Mouse (Mus musculus) retina, postnatal 7 days (tissue): ENCODE data around the gene Msi2.

Source experiments
- DNase-seq: peaks from one replicate; pipeline ENCODE4 v3.0.0-alpha.2; 2012; ENCODE audit warnings: low read depth, low spot score

The Msi2 gene

DNA sequence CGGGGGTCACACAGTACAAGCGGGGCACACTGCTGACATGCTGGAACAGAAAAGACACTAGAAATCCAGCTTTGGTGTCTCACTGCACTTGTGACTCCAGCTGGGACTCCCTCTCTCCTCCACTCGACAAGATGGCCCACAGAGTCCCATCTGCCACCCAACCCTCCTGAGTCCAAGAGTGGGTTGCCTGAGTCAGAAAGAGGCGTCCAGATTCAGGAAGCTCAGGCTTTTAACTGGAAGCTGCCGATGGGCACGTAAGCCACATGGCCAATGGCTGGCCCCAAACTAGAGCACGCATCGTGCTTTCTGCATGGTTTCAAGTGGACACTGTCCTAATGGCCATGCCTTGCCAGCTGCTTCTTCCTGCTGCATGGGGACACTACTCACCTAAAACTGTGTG, 126.2 kb downstream of the Msi2 start:
- no peak for DNase-seq

DNA sequence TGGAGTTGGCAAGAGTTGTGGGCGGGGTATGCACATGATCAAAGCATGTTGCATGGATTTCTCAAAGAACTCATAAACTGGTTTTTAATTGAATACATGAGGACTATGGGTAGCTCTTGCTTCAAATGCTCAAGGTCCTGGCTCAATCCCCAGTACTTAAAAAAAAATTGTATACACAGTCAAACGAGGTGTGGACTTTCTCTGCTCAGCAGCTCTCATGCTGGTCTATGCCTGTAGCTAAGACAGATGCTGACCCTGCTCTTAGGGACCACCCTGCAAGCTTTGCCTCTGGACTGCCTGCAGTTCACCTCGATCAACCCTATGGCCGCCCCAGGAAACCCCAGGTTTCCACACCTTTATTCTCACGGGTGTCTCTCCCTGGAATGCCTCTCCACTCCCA, 127.7 kb downstream of the Msi2 start:
- DNase-seq: no peak

DNA sequence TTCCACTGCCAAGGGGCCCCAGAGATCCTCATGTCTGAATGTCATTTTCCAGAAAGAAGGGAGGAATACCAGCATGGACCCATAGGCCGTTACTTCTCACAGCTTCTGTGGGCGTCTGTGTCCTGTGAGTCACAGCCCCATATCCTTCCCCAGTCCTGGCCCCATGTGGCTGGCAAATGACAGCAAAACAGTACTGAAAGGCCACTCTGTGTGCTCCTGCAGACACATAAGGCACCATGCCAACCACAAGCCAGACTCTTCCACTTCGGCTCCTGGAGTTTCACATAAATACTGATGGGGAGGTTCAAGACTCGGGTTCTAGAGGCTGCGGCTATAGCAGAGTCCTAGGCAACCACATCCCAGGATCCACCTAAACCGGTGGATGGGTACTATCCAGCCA, 128.7 kb downstream of the Msi2 start:
- DNase-seq: no peak

DNA sequence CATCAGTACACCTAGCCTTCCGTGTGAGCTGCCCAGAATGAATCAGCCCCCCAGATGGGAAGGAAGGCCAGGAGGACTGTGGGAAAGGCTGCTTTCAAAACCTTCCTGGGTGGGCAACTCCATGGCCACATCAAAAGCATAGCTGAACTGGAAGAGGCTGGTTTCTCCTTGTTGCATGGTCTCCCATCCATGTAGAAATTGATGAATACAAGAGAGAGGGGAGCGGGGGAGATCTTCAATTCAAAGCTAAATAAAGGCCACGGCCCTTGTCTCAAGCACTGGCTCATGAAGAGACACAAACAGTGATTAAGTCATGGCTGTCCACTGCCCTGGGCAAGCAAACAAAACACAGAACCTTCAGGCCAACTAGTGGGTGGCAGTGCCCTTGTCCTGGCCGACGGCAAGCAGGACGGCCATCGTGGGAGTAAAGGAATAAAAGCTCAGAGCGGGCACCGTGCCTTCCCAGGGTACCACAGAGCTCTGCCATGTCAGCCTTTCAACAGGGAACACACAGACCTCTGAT, 129.6 kb downstream of the Msi2 start:
- DNase-seq: no peak

DNA sequence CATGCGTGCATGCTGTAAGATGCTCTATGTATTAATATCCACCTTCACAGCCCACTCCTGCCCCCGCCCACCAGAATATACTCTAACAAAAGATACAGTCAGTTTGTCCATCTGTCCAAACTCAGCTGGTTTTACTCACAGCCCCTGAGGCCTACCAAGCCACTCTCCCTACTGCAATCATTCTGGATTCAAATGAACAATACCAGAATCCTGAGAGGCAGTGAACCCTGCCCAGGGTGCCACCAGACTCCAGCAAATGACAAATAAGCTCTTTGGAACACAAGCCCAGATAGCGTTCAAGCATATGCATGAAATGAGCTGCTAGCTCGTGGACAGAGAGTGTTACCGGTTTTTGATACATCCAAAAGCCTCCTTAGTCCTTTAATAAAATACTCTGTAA, 130.6 kb downstream of the Msi2 start:
- no peak for DNase-seq

DNA sequence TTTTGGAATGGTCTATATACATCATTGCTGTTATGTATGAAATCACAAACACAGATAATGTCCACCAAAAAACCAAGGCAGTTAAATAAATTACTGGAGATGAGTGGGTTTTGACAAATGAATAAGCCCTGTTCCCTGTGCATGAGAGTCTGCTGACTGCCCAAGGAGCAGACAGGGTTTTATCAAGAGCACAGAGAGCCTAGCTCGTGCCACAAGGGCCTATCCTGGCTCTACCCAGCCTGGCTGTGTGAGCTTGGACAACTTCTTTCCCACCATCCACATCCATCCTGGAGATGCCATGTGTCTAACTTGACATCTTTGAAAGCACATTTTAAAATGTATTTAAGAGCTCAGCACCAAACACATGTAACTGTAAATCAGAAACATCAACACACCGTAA, 132.4 kb downstream of the Msi2 start:
- no peak for DNase-seq

DNA sequence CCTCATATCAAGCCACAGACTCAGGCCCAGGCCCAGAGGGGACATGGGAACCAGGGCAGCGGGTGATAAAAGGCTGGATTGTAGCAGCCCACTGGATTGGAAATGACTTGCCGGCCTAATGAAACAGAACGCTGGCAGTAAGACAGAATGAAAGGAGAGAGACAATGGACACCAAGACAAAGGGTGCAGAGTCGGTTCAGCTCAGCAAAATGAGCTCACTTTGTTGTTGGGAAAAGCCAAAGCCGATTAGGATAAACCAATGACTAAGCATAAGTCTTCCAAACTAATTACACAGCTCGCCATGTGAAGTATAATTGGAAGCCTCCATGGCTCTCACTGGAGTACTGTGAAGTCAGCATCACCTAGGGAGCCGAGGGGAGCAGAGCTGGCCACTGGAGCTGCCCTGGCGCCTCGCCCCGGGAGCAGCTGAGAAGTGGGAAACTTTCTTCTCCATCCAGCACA, 133.1 kb downstream of the Msi2 start:
- DNase-seq: peak; percentile 83

DNA sequence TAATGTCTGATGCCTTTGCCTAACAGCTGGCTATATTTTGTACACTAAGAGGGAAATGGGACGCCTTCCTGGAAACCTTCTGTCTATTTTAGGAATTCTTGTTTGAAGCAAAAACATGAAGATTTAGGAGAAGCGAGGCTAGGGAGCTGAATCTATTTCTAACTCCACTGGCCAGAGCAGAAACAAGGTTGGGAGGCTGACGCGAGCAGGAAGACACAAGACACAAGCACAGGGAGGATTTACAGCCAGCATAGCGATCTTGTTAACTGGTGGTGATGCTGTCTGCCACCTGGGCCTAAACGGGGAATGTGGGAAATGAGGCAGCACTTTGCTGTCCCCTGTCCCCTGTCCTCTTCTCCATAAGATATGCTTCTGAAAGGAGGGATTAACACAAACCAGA, 134.4 kb downstream of the Msi2 start:
- no peak for DNase-seq

DNA sequence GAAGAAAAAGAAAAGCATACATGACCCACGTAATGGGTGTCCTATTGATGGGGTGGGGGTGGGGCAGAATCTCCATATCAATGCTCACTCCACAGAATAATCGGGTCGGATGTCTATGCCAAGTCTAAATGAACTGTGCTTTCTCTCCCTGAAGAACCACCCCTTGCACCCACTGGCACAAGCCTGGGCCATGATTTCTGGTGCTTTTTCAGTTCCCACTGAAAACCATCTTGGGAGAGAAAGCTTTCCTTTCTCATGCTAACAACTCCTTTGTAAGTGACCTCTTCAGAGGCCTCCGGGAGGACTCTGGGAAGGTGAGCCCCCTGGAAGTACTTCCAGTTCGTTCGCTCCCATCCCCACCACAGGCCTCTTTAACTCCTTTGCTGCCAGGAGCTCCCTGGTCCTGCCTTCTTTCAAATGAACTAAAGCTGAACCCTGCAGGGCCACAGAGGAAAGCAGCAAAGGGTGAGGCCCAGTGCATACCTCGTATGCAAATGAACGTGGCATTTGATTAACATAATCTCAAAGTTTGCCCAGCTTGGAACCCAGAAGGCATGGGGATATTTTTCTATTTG, 135.0 kb downstream of the Msi2 start:
- DNase-seq: no peak

DNA sequence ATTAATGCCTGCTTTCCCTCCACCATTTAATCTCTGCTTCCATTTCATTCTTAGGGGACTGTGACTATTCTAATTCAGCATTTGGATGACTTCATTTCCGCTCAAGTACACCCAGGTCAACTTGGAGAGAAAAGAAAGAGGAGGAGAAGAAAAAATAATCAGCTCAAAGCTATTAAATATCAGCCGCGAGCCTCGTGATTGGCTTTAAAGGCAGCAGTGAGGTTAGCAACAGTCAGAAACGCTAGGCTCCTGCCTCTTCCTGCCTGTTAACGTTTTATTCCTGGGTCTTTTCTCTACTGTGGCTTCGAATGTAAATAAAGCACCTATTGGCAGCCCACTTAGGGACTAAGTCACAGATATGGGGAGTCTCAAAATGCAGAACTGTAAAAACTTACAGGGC, 135.5 kb downstream of the Msi2 start:
- no peak for DNase-seq

DNA sequence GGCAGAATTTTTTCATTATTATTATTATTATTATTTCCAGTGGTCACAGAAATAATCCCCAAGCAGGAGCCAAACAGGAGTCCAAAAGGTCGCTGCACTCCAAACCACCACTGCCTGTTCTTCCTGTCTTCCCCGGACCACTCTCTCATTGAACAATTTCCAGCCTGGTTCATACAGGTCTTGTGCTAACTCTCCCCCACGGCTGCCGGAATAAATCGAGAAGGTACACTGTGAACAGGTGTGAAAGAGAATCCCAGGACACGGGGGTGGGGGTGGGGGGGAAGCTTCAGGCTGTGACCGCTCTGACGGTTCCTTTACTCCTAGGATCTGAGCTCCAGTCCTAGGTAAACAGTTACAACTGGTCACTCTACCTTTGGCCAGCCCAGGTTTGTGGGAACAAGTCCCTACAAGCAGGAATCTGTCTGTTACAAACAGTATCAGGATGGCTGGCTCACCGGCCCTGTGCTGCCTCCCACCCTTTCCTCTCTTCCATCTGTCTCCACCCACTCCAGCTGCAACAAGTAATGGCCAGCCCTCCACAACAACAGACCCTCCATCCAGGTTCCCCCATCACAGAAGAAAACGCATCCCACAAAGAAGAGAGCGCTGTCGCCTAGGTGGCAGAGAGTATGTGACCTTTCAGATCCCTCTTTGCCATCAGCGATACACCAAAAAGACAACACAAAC, 136.1 kb downstream of the Msi2 start:
- DNase-seq: no peak

DNA sequence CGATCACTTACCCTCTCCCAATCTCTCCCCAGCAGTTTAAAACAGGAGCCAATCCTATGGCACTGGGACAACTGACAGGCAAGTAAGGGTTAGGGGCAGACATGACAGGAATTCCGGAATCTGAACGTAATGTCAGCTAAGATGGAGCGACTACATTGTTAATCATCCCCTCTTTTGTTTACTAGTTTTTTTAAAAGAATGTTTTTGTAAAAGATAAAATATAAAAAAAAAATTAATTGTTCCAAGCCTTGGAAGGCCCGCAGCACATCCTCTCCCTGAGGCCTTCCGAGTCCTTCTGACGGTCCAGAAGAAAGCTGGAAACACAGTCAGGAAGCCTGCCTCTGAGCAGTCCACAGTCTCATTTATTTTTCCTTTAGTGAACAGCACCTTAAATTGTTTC, 136.9 kb downstream of the Msi2 start:
- no peak for DNase-seq

DNA sequence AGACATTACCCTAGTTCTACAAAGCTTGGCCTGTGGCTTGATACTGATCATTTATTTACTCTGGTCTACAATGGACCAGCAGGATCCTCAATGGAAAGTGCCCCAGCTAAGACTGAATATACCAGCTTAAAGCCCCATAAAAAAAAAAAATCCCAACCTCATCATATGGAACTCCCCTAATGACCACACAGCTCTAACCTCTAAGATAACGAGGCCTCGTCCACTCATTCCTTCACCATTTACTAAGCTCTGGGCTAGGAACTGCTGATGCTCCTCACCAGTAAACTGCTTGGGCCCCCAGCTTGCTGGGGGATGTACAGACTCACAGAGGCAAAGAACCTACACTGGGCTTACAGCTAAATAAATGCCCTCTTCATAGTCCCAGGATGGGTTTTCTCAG, 139.6 kb downstream of the Msi2 start:
- DNase-seq: no peak

DNA sequence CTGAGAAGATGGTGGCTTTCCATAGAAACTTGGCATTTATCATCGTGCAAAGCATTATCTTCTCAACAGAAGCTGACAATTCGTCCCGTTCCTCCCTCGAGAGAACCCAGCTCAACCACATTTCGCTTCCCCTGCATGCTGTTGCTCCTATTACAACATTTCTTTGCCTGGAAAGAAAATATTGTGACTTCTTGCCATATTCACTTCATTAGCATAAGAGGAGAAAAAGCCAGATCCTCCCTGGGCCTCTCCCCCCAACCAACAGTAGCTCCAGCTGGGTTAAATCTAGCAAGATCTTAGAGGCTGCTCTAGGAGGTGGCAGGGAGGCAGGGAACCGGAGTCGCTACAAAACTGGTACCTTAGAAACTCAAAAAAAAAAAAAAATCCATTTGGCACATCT, 141.2 kb downstream of the Msi2 start:
- DNase-seq: no peak

DNA sequence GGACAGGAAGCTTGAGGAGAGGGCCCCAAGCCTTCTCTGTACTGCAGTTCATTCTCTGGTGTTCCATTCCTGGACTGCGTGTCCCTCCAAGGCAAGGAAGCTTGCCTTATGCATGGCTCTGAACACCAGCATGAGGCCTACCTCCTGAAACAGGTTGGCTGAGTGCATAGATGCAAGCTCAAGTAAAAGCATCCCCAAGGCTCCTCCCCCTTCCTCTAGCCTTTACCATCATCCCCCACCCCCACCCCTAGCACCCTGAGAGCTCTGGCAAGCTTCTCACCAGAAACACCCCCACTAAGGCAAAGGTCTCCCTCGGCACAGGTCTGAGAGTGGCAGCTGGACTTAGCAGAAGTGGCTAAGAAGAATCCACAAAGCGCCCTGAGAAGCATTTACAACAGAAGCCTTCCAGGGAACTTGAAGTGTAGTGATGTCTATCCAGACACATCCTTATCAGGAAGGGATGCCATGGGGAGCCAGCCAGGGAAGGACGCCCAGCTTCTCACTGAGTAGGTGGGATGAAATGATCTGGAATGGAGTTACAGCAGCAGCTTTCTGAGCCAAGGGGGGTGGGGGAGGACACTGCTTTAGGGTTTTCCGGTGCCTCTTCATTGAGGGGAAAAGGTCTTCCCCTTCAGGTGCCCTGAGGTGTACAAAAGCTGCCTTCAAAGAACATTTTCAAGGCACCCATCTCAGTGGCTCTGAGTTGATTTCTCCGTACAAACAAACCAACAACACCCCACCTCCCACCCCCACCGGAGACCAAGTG, 141.9 kb downstream of the Msi2 start:
- DNase-seq: no peak

DNA sequence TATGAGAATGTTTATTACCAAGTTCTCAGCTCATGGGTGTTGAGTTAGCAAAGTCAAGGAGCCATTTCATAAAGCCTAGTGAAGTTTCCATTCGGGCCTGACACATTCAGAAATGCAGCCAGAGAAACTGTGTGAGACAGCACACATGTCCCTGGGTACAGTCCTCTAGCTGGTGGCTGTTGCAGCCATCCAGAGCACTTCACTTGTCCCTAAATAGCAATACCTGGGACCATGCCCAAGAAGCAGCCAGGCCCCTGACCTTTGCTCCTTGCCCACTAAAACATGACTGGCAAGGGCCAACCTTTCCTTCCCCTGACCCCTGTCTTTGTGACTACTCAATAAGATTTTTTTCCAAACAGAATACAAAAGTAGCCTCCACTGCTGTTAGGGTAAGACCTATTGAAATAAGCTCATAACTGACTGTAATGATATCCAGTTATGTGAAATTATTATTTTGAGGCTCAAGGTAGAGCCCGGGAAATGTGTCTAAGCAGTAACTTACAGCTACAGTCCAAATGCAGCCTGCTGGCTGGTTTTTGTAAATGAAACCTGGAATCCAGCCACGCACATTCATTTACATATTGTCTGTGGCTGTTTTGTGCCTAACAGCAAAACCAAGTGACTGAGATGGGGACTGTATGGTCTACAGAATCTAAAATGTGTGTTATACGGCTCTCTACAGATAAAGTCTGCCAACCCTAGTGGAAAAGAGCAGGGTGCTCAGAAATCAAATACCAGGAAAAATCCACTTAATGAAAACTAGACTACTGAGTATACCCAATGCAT, 143.5 kb downstream of the Msi2 start:
- DNase-seq: no peak

DNA sequence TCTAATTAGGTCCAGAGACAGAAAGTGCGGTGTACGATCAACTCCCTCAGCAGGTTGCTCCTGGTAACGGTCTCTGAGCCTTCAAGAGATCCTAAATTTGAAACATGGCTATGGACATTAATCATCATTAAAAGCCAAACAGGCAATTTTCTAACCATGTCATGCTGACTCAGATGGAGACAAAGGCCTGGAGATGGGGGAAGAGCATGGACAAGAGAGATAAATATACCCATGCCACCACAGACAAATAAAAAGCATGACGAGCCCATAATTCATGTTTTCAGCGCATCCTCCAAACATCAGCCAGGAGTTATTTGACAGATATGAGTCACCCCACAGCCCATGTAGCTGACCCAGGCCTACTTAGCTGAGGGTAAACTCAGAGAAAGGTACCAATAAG, 145.3 kb downstream of the Msi2 start:
- no peak for DNase-seq

DNA sequence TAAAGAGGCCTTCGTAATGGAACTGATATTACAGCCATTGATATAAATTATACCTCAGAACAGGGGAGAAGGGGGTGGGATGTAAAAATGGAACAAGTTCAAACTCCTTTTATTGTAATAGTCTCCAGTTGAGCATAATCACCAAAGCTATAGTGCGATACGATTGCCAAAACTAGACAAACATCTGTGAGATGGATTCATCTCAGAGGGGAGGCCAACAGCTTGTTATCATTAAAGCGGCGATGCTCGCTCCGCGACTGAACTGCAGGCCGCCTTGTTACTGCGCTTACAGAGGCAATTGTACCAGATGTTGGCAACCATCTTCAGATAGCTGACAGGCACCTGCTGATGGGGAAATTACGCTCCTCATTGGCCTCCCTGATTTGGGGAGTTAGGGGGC, 145.9 kb downstream of the Msi2 start:
- DNase-seq: no peak

DNA sequence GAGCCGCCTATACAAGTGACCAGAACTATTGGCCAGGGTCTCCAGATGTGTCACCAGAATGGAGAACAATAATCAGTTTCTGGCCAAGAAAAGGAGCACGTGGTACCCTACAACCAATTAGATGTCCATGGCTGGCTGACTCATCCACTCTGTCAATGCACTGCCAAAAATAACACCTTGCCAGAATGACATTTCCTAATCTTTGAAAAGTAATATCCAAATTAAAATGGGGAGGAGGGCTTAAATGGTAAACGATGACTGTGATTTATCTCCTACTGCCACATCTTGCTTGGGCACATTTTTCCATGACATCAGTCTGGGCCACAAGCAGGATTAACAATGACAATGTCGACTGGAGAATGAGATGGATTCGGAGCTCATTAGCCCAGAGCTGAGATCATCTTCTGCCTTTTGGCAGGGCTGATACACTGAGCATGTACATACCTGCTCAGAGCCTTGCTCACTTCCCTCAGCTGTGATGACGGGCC, 147.6 kb downstream of the Msi2 start:
- DNase-seq: no peak

DNA sequence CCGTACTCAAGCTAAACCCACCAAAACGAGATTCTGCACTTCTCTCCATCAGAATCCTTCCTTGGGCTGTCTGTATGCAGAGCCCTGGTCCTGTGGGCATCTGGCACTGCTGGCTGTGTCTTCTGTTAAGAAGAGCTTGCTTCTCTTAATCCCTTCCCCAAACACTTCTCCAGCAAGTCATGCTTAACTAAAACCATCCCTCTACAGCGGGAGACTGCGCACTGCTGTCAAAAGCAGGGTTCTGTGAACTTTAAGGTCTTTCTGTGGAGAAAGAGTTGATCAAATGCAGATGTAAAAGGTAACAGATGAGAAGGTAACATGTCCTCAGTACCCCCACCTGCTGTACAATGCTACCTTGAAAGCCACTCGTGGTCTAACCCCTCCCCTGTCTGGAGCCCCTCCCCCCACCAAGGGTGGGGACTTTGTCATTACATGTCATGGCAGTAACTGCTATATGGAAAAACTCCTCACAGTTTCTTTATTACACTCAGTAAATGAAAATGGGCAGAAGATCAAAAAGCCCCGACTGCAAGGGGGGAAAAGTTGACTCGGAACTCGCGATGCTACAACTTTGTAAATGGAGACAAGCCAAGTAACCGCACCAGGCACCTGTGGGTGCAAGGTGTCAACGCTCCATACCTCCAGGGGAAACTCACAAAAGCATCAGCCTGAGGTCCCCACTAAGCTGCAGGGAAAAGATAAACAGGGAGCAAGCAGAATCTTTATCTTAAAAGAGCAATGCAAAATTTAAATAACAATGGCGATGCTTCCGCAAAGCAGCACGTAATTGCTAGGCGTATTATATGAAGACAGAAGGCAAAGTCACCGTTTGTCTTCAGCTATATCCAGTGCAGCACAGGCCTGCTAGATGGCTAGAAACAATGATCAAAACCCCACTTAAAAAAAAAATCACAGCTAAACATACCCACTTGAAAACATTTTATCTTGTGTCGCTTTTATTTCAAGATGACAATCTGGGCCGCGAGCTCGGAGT, 151.4 kb downstream of the Msi2 start:
- no peak for DNase-seq

DNA sequence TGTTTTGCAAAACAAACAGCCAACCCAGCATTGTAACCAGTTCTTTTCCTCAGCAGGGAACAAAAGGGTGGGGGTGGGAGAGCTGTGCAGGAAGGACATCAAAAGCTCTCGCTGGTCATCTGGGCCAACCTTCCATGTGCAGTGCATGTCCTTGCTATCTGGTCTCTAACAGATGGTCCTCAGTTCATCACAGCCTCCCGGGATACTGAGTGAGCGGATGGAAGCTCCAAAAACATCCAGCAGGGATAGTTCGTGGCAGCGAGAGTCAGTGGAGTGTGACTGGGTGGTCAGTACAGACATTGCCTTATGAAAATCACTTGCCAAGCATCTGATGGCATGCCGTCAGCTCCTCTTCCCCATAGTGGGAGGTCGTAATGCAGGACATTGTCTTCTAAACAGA, 153.5 kb downstream of the Msi2 start:
- DNase-seq: no peak
